ENCODE assay signal across 11 mouse cellular contexts in genomic region chr11:103375258-103375657, GRCm38 (mm10). TPM values are rescaled to one million over a fixed set of nuclear protein-coding genes. Genes with fewer than 3 reads are reported as not detected.
A peak's percentile ranks its signal among the peaks of the same experiment; 100 is the strongest.
DNase-seq lines count a peak whose midpoint lies in the region; ATAC-seq and TF ChIP-seq lines count a peak whose summit lies in the region.
"Had no signal": no experiment of that assay in that cellular context is flagged by ENCODE, and none has a peak within 500 bp of the region (broad histone marks: within the 10 kb centered on the region; RNA-seq: fewer than 3 reads in every experiment).

No protein-coding gene starts in this region.

- no peak overlapping the region for H3K4me3 ChIP-seq in kidney, embryonic 16.5 days (ENCODE audit: low read length)
- no peak overlapping the region for H3K4me3 ChIP-seq in kidney, adult 2 months (ENCODE audit: insufficient read depth, low read depth, low read length)
- H3K4me3 ChIP-seq: erythroblast, embryonic 14.5 days; neural tube, embryonic 12.5 days had no signal

- H3K4me1 ChIP-seq in kidney, embryonic 16.5 days (ENCODE audit: insufficient read depth, low read length): no peaks in the 10 kb centered on the region
- H3K4me1 ChIP-seq in kidney, adult 2 months (ENCODE audit: control insufficient read depth, insufficient read depth, low read length): peaks cover 5% of the 10 kb centered on the region; the same call in 1 of the 2 replicates
- H3K4me1 ChIP-seq: neural tube, embryonic 12.5 days had no signal

- no peaks in the 10 kb centered on the region for H3K9me3 ChIP-seq in kidney, embryonic 16.5 days (ENCODE audit: low read length)
- H3K9me3 ChIP-seq: neural tube, embryonic 12.5 days had no signal

- H3K9ac ChIP-seq in kidney, embryonic 16.5 days (replicated peaks; ENCODE audit: low read length): no peak overlapping the region
- H3K9ac ChIP-seq: lung, embryonic 14.5 days; neural tube, embryonic 12.5 days had no signal

- H3K27ac ChIP-seq in kidney, embryonic 16.5 days (ENCODE audit: low read length): peak overlapping the region; percentile 12; the same call in 1 of the 2 replicates
- H3K27ac ChIP-seq in kidney, adult 2 months (ENCODE audit: insufficient read depth, low read depth, low read length): no peak overlapping the region
- H3K27ac ChIP-seq: neural tube, embryonic 12.5 days had no signal

- peak; percentile 51 for DNase-seq in cerebellum, adult 11-12 months
- no peak for DNase-seq in kidney, adult 2 months
- peak; percentile 53 for DNase-seq in induced T-regulatory cell, adult 2 months (ENCODE audit: low read depth)
- peak; percentile 71 to 75 for DNase-seq in thymus, postnatal 10 days (ENCODE audit: low spot score in 2 of 2)
- DNase-seq in left cerebral cortex, adult 11 months (ENCODE audit: low spot score): no peak
- no peak for DNase-seq in adrenal gland, postnatal 4 days (ENCODE audit: low spot score in 2 of 2)
- DNase-seq: lung, embryonic 14.5 days had no signal

- TF ChIP-seq POLR2A in kidney, adult 2 months (IDR thresholded peaks at IDR 0.05; ENCODE audit: low read depth, low read length): no peak

- peaks cover 26% of the 10 kb centered on the region for H3K36me3 ChIP-seq in kidney, embryonic 16.5 days (ENCODE audit: insufficient read depth, low read length)
- no peaks in the 10 kb centered on the region for H3K36me3 ChIP-seq in kidney, adult 2 months (ENCODE audit: control insufficient read depth, insufficient read depth, low read length)

- H3K4me2 ChIP-seq in kidney, embryonic 16.5 days (replicated peaks; ENCODE audit: low read depth, low read length): no peak overlapping the region
- H3K4me2 ChIP-seq: lung, embryonic 14.5 days; neural tube, embryonic 12.5 days had no signal

- no peaks in the 10 kb centered on the region for H3K27me3 ChIP-seq in kidney, embryonic 16.5 days (ENCODE audit: insufficient read depth, low read length)
- H3K27me3 ChIP-seq in kidney, adult 2 months (replicated peaks; ENCODE audit: control insufficient read depth, insufficient read depth, low read length): no peaks in the 10 kb centered on the region
- H3K27me3 ChIP-seq: neural tube, embryonic 12.5 days had no signal

- WGBS in kidney, embryonic 16.5 days: 59% methylated on average over 1 of the region's 1 CpGs
- WGBS in kidney, adult 2 months: 50% methylated on average over 1 of the region's 1 CpGs

- no peak for TF ChIP-seq CTCF in kidney, adult 2 months (conservative IDR thresholded peaks at IDR 0.05; ENCODE audit: insufficient read depth, insufficient read length, low read depth, low read length)

- ATAC-seq in cerebellum, adult (ENCODE audit: insufficient number of reproducible peaks, low FRiP score, low TSS enrichment): no peak
- ATAC-seq in kidney, embryonic 16.5 days (ENCODE audit: low FRiP score, low TSS enrichment): no peak

RNA-seq across cellular contexts. Expression of gene Arhgap27, which starts 11.8 kb away (rescaled TPM):
- 17.8 and 18.7 TPM in 2 replicates for polyA plus RNA-seq in kidney, embryonic 16.5 days (2015; fragmentation: Nextera tagmentation; extraction: Ambion mirVana)
- polyA plus RNA-seq in kidney, adult 2 months (2012; rRNA removed): 38.4 and 46.8 TPM in 2 replicates
- 10 to 100 TPM; 21.0 to 22.3 TPM for total RNA-seq in adrenal gland, postnatal 4 days (2021)

RNA-seq across cellular contexts. Expression of gene Plekhm1, which starts 37.2 kb away (rescaled TPM):
- polyA plus RNA-seq in kidney, embryonic 16.5 days (2015; fragmentation: Nextera tagmentation; extraction: Ambion mirVana): 9.2 and 10.3 TPM in 2 replicates
- 21.9 and 24.0 TPM in 2 replicates for polyA plus RNA-seq in kidney, adult 2 months (2012; rRNA removed)
- total RNA-seq in adrenal gland, postnatal 4 days (2021): 10 to 100 TPM; 18.0 TPM

Comparison
In these comparisons a context has a peak if more than half of its experiments do, and no peak if none do; other contexts are left out.
1. DNase-seq: peak in cerebellum, adult 11-12 months (single experiment), induced T-regulatory cell, adult 2 months (single experiment) and thymus, postnatal 10 days (2 of 2); none in kidney, adult 2 months (single experiment), left cerebral cortex, adult 11 months (single experiment) and adrenal gland, postnatal 4 days (0 of 2).